Mouse (Mus musculus) midbrain, embryonic 11.5 days (tissue): ENCODE measurements around the gene Slc7a7. TPM values are rescaled to one million over a fixed set of nuclear protein-coding genes. Genes with fewer than 3 reads are reported as not detected.
A peak's percentile ranks its signal among the peaks of the same experiment; 100 is the strongest.

ENCODE experiments used
- ATAC-seq: fragments of 200-750 bp; cut with Nextera tagmentation; 2 replicates; pipeline ENCODE4 v1.8.0; 2017; ENCODE audit warnings: moderate TSS enrichment, moderate library complexity; ENCODE audit not compliant: low FRiP score
- DNase-seq: peaks from one replicate; pipeline ENCODE4 v3.0.0; 2015; ENCODE audit warnings: low spot score; ENCODE audit errors: missing footprints
- H3K27ac ChIP-seq: fragments of 300-500 bp; sonication (generic); 2 replicates; pipeline ENCODE4 v1.5.1; 2014; ENCODE audit warnings: low read depth, low read length
- H3K27me3 ChIP-seq: fragments of 300-500 bp; sonication (generic); 2 replicates; pipeline ENCODE4 v1.6.1; 2014; ENCODE audit warnings: mild to moderate bottlenecking, low read length, moderate library complexity, mixed read lengths; ENCODE audit not compliant: control insufficient read depth, insufficient read depth
- H3K36me3 ChIP-seq: fragments of 300-500 bp; sonication (generic); 2 replicates; pipeline ENCODE4 v1.6.1; 2014; ENCODE audit warnings: mild to moderate bottlenecking, low read length, moderate library complexity, mixed read lengths; ENCODE audit not compliant: control insufficient read depth, insufficient read depth
- H3K4me1 ChIP-seq: fragments of 300-500 bp; sonication (generic); 2 replicates; pipeline ENCODE4 v1.6.1; 2014; ENCODE audit warnings: low read length; ENCODE audit not compliant: control insufficient read depth, insufficient read depth
- H3K4me2 ChIP-seq: fragments of 300-500 bp; sonication (generic); 2 replicates; pipeline ENCODE4 v1.6.1; 2014; ENCODE audit warnings: mild to moderate bottlenecking, moderate library complexity
- H3K4me3 ChIP-seq: fragments of 300-500 bp; sonication (generic); 2 replicates; pipeline ENCODE4 v1.5.1; 2014; ENCODE audit warnings: low read depth, low read length
- H3K9ac ChIP-seq: fragments of 300-500 bp; sonication (generic); 2 replicates; pipeline ENCODE4 v1.6.1; 2014; ENCODE audit warnings: low read length
- H3K9me3 ChIP-seq: fragments of 300-500 bp; sonication (generic); 2 replicates; pipeline ENCODE4 v1.6.1; 2016; ENCODE audit warnings: low read length; ENCODE audit not compliant: control insufficient read depth
- WGBS: fragments of 180-500 bp; shearing (Covaris S2); extraction: QIAGEN DNeasy Blood & Tissue Kit; methylation state at CpG from one replicate; pipeline ENCODE4 v1.1.7; 2014; 5-methylcytosine and 5-hydroxymethylcytosine counted together
- polyA plus RNA-seq: library from polyadenylated mRNA; unstranded; fragments of >200 nt; fragmentation: Nextera tagmentation; extraction: Ambion mirVana; gene quantifications from 2 replicates; pipeline ENCODE4 v1.2.1, GENCODE M21; 2014

The Slc7a7 gene
- polyA plus RNA-seq, 1 experiment from 2014 or later: 4.7 TPM

DNA sequence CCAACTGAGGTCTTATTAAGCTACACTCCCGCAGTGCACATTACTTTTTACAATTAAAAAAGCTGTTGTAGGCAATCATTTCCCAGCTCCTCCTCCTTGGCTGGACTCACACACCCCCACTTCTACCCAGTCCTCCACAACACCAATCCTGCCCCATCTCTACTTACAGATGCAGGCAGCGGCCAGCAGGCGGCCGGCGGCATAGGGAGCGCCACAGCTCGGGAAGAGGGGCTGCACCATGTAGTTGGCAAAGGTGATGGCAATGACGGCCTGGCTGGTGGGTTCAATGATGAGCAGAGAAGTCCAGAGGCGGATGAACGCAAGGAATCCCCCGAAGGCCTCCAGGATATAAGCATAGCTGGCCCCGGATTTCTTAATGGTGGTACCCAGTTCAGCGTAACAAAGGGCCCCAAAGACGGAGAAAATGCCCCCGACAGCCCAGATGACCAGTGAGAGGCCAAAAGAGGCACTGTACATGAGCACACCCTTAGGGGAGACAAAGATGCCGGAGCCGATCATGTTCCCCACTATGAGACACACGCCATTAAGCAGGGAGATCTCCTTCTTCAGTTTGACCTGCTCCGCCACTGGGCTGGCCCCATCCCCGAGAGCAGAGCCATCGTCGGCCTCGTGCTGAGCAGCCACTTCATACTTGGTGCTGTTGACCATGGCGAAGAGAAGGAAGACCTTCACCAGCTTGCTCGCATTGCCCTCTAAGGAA lies 9.1 kb downstream of the Slc7a7 start:
- DNase-seq (peak; percentile 79), ATAC-seq (no peak)
- H3K9ac ChIP-seq: no peak overlapping the region
- 0 out of 2 replicates have a peak, but pooled peaks cover 2% of the 10 kb centered on the region for H3K4me1 ChIP-seq
- H3K36me3 ChIP-seq: no peaks in the 10 kb centered on the region
- no peaks in the 10 kb centered on the region for H3K9me3 ChIP-seq
- H3K27me3 ChIP-seq: no peaks in the 10 kb centered on the region
- H3K4me2 ChIP-seq: no peak overlapping the region
- WGBS: 82% methylated on average over 25 of the region's 25 CpGs
- no peak overlapping the region for H3K27ac ChIP-seq
- no peak overlapping the region for H3K4me3 ChIP-seq

DNA sequence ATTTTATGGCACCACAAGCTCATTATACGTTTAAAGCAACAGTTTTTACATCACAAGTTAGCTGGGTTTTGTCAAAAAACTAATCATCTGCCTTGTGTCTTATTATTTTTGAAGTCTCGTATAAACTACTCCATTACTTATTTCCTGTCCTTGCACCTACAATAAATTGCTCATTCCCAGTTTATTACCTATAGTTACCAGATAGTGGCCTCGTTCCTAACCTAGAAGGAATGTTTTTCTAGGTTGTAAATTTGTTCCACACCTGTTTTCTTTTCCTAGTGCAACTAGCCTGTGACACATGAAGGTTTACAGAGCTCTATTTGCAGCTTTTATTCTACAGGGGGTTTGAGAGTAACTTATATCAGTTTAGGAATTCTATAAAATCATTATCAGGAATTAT lies 15.9 kb downstream of the Slc7a7 start:
- DNase-seq (no peak), ATAC-seq (no peak)
- Histone ChIP-seq H3K9ac (no peak overlapping the region), H3K9me3 (no peaks in the 10 kb centered on the region), H3K4me2 (no peak overlapping the region), H3K36me3 (no peaks in the 10 kb centered on the region), H3K27me3 (no peaks in the 10 kb centered on the region), H3K27ac (no peak overlapping the region), H3K4me1 (no peaks in the 10 kb centered on the region), H3K4me3 (no peak overlapping the region)
- WGBS: 83% methylated on average over 3 of the region's 3 CpGs

DNA sequence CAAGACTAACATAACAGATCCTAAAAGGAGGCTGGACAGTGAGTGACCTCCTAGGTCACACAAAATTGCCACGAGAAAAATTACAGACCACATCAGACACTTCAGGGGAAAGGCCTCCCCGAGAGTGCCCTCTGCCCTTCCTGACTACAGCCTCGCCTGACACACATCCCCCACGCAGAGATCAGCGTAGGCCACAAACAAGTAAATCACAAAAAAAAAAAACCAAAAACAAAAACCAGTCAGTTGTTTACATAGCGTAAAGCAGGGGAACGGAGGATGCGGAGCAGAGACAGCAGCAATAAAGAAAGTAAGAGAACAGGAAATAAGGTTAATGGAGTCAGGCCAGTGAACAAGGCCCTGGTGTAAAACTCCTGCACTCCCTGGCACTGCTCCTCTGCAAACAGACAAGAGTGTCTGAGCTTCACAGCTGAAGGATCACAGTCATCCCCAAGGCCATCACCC lies 18.6 kb downstream of the Slc7a7 start:
- H3K36me3 ChIP-seq: no peaks in the 10 kb centered on the region
- H3K9me3 ChIP-seq: no peaks in the 10 kb centered on the region
- no peak overlapping the region for H3K4me2 ChIP-seq
- H3K4me3 ChIP-seq: no peak overlapping the region
- DNase-seq (no peak), ATAC-seq (no peak)
- 73% methylated on average over 8 of the region's 8 CpGs for WGBS
- H3K9ac ChIP-seq: no peak overlapping the region
- no peaks in the 10 kb centered on the region for H3K4me1 ChIP-seq
- no peaks in the 10 kb centered on the region for H3K27me3 ChIP-seq
- H3K27ac ChIP-seq: no peak overlapping the region

DNA sequence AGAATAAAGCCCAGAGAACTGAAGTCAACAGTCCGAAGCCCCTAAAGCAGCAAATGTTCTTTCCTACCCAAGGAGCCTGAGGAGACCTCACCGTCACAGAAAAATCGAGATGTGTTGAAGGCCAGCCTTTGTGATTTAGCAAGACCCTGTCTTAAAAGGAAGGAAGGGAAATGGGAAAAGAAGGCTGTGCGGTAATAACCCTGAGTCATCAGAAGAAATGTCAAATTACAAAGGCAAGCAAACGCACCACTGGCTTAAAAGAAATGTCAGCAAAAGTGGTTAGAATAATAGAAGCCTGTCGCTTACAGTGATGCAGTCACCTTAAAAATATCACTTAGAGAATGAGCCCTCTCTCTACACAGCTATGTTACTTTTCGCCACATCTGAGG lies 19.1 kb downstream of the Slc7a7 start:
- no peak for DNase-seq
- Histone ChIP-seq H3K4me2 (no peak overlapping the region), H3K4me1 (no peaks in the 10 kb centered on the region), H3K9ac (no peak overlapping the region), H3K36me3 (no peaks in the 10 kb centered on the region), H3K27ac (no peak overlapping the region), H3K9me3 (no peaks in the 10 kb centered on the region), H3K27me3 (no peaks in the 10 kb centered on the region), H3K4me3 (no peak overlapping the region)
- no peak for ATAC-seq
- WGBS: 86% methylated on average over 7 of the region's 7 CpGs

DNA sequence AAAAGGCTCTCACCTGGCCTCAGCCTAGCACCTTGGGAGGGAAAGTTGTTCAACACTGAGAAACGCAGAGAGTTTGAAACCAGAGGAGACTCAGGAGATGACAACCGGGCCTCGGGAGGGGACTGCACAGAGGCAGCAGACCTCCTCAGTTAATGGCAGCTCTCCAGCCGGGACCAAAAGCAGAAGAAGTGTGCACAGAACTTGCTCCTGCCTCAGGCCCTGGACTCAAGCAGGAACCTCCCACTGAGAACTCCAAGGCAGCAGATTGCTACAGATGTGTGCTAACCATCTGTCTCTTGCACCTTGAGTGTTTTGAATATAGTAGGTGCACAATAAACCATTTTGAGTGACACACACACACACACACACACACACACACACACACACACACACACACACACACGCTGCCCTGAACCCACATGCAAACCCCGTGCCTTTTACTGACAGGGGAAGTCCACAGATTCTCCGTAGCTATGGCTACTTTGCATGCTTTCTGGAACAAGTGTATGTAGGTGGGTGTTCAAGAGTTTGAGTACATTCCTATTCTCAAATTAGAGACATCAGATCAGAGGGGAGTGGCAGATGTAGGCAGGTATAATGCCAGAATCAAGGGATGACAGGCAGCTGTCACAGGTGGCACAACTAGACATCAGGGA lies 19.6 kb downstream of the Slc7a7 start:
- Histone ChIP-seq H3K9ac (no peak overlapping the region), H3K36me3 (no peaks in the 10 kb centered on the region), H3K27ac (no peak overlapping the region), H3K4me2 (no peak overlapping the region), H3K4me3 (no peak overlapping the region), H3K4me1 (no peaks in the 10 kb centered on the region), H3K9me3 (no peaks in the 10 kb centered on the region), H3K27me3 (no peaks in the 10 kb centered on the region)
- 88% methylated on average over 7 of the region's 7 CpGs for WGBS
- DNase-seq (no peak), ATAC-seq (no peak)

DNA sequence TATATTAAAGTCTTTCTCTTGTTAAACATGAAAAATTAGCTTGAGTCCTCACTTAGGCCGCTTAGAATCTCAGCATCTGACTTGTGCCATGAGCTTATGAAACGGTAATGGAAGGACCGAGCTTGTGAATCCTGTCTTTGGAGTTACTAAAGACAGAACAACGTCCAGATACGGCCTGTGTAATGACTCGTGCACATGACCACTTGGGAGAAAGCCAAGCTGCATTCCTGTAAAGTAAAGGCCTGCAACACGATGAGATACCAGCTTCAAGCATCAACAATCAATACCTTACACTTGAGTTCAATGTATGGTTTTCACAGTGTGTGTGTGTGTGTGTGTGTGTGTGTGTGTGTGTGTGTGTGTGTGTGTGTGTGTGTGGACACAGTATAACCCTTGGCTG lies 20.9 kb downstream of the Slc7a7 start:
- H3K4me3 ChIP-seq: no peak overlapping the region
- H3K4me1 ChIP-seq: no peaks in the 10 kb centered on the region
- H3K9ac ChIP-seq: no peak overlapping the region
- no peaks in the 10 kb centered on the region for H3K9me3 ChIP-seq
- ATAC-seq (no peak), DNase-seq (no peak)
- no peaks in the 10 kb centered on the region for H3K36me3 ChIP-seq
- WGBS: 87% methylated on average over 7 of the region's 7 CpGs
- H3K27me3 ChIP-seq: no peaks in the 10 kb centered on the region
- no peak overlapping the region for H3K27ac ChIP-seq
- no peak overlapping the region for H3K4me2 ChIP-seq

DNA sequence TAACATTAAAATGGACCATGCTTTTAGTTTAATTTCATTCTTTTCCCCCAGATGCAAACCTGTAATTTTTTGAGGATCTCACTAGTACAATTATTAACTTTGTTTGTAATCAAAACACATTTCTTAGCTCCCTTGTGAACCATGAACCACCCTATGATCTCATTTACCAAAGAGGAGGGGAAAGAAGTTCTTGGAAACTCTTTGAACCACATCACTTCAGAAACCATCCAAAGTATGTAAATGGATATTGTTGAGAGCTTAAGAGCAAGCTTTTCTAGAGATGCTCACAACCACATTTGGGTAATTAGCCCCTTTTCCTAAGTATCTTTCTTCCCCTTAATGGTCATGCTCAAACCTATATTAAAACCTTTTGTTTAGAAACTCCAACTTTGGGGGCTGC lies 23.3 kb downstream of the Slc7a7 start:
- no peaks in the 10 kb centered on the region for H3K36me3 ChIP-seq
- no peaks in the 10 kb centered on the region for H3K27me3 ChIP-seq
- no peak overlapping the region for H3K9ac ChIP-seq
- H3K4me1 ChIP-seq: no peaks in the 10 kb centered on the region
- no peaks in the 10 kb centered on the region for H3K9me3 ChIP-seq
- DNase-seq: no peak
- H3K4me3 ChIP-seq: no peak overlapping the region
- ATAC-seq: no peak
- H3K4me2 ChIP-seq: no peak overlapping the region
- no peak overlapping the region for H3K27ac ChIP-seq

DNA sequence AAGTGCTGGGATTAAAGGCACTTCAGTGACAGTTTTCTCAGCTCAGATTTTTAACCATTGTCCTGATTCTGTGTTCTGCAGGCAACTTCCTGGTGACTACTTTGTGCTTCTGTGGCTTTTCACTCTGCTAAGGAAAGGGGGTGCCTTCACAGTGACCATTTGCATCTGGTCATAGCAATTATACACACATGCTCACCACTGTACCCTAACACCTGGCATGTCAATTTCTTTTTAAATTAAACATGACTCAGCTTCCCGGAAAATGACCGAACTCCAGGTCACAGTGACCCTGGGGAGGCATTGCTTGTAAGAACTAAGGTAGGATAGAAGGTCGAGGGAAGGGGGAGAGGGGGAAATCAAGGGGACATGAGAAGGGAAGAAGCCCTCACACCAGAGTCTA lies 23.8 kb downstream of the Slc7a7 start:
- H3K27me3 ChIP-seq: no peaks in the 10 kb centered on the region
- no peaks in the 10 kb centered on the region for H3K36me3 ChIP-seq
- DNase-seq (no peak), ATAC-seq (no peak)
- no peak overlapping the region for H3K4me2 ChIP-seq
- H3K4me3 ChIP-seq: no peak overlapping the region
- no peaks in the 10 kb centered on the region for H3K9me3 ChIP-seq
- no peaks in the 10 kb centered on the region for H3K4me1 ChIP-seq
- WGBS: 81% methylated on average over 3 of the region's 3 CpGs
- H3K27ac ChIP-seq: no peak overlapping the region
- H3K9ac ChIP-seq: no peak overlapping the region

DNA sequence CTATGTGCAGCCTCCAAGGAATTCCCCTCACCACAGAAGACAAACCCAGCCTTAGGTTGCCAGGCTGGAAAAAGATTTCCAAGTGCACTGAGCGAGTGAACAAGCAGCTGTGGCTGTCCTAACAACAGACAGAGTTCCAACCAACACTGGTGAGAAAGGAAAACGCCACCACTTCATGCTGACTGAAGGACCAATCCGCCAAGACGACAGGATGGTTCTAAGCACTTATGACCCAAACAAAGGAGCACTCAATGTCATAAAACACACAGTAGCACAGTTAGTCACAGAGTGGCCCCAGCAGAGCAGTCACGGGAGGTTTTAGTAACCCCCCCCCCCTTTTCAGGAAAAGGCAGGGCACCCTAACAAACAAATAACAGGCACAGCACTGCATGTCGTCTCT lies 26.7 kb downstream of the Slc7a7 start:
- H3K4me3 ChIP-seq: no peak overlapping the region
- no peak overlapping the region for H3K9ac ChIP-seq
- no peaks in the 10 kb centered on the region for H3K27me3 ChIP-seq
- no peaks in the 10 kb centered on the region for H3K9me3 ChIP-seq
- 72% methylated on average over 6 of the region's 6 CpGs for WGBS
- no peaks in the 10 kb centered on the region for H3K36me3 ChIP-seq
- no peak for DNase-seq
- no peaks in the 10 kb centered on the region for H3K4me1 ChIP-seq
- H3K27ac ChIP-seq: no peak overlapping the region
- no peak overlapping the region for H3K4me2 ChIP-seq
- ATAC-seq: no peak
